Mouse (Mus musculus): ENCODE results near the gene Trpm8. TPM values are rescaled to one million over a fixed set of nuclear protein-coding genes. Genes with fewer than 3 reads are reported as not detected.

Gene Trpm8
- polyA plus RNA-seq, 1 experiment from 2014 or later, result not detected

DNA sequence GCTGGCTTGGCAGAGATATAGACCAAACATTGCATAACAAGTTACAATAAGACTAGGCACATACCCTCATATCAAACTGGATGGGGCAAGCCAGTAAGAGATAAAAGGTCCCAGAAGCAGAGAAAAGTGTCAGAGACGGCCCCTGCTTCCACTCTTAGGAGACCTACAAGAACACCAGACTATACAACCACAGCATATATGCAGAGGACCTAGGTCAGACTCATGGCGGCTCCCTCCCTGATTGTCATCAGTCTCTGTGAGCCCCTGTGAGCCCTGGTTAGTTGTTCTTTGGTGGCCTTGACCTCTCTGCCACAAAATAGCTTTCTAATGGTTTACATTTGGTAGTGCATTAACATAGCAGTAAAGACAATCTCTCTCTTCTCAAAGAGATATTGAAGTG lies 31.6 kb downstream of the Trpm8 start:
- no peaks in the 10 kb centered on the region for H3K36me3 ChIP-seq (ENCODE audit: control insufficient read depth, insufficient read depth, low read length)
- no peak overlapping the region for H3K27ac ChIP-seq (replicated peaks; ENCODE audit: low read depth, low read length)
- peak; percentile 11; the same call in 1 of the 2 replicates for ATAC-seq (ENCODE audit: insufficient number of reproducible peaks, low FRiP score, low TSS enrichment, low read depth)
- no peaks in the 10 kb centered on the region for H3K27me3 ChIP-seq (ENCODE audit: control insufficient read depth, insufficient read depth, low read length)
- H3K4me2 ChIP-seq (ENCODE audit: low read depth, severe bottlenecking), result no peak overlapping the region
- no peaks in the 10 kb centered on the region for H3K4me1 ChIP-seq (ENCODE audit: control insufficient read depth, insufficient read depth, low read length)
- H3K9ac ChIP-seq (ENCODE audit: low read length), result no peak overlapping the region
- H3K9me3 ChIP-seq (ENCODE audit: control insufficient read depth, low read length), result peaks cover 51% of the 10 kb centered on the region
- 50% methylated on average over 2 of the region's 2 CpGs for WGBS
- peak; percentile 22 for DNase-seq (ENCODE audit: low spot score)
- no peak overlapping the region for H3K4me3 ChIP-seq (ENCODE audit: low read depth, low read length)

DNA sequence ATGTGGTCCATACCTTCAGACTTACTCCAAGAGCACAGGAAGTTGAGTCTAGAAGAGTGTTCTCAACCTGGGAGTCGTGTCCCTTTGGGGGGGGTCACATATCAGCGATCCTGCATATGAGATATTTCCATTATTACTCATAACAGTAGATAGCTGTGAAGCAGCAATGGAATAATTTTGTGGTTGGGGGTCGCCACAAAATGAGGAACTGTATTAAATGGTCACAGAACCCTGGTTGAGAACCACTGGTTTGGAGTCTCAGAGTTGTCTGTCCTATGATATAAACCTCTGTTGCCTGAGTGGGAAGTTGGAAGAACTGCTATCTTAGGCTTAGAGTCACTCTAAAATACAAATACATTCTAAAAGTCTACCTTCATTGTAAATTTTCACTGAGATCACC lies 32.4 kb downstream of the Trpm8 start:
- ATAC-seq (ENCODE audit: insufficient number of reproducible peaks, low FRiP score, low TSS enrichment, low read depth) (peak; percentile 9; the same call in 1 of the 2 replicates), DNase-seq (ENCODE audit: low spot score) (no peak)
- Histone ChIP-seq H3K4me1 (ENCODE audit: control insufficient read depth, insufficient read depth, low read length) (no peaks in the 10 kb centered on the region), H3K4me3 (ENCODE audit: low read depth, low read length) (no peak overlapping the region), H3K36me3 (ENCODE audit: control insufficient read depth, insufficient read depth, low read length) (no peaks in the 10 kb centered on the region), H3K9me3 (ENCODE audit: control insufficient read depth, low read length) (peaks cover 42% of the 10 kb centered on the region), H3K4me2 (ENCODE audit: low read depth, severe bottlenecking) (no peak overlapping the region), H3K27ac (replicated peaks; ENCODE audit: low read depth, low read length) (no peak overlapping the region), H3K27me3 (ENCODE audit: control insufficient read depth, insufficient read depth, low read length) (no peaks in the 10 kb centered on the region), H3K9ac (ENCODE audit: low read length) (no peak overlapping the region)
- 53% methylated on average over 3 of the region's 3 CpGs for WGBS

DNA sequence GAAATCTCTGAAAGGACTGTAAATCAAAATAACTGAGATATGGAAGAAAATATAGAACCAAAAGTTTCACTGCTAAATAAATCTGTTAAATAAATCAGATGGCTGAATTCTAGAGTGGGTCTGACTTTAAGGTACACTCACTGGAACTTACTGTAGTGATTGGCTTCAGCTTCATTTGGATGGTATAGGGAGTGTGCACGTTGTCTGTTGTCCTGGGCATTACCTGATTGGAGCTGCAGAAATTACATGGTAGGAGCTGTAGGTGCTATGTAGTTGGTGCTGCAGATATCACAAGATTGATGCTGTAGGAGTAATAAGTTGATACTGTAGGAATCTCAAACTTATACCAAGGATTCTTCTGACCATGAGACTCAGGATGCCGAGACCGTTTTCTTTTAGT lies 32.9 kb downstream of the Trpm8 start:
- H3K4me2 ChIP-seq (ENCODE audit: low read depth, severe bottlenecking), result no peak overlapping the region
- DNase-seq (ENCODE audit: low spot score) (no peak), ATAC-seq (ENCODE audit: insufficient number of reproducible peaks, low FRiP score, low TSS enrichment, low read depth) (no peak)
- 68% methylated on average over 3 of the region's 3 CpGs for WGBS
- no peak overlapping the region for H3K4me3 ChIP-seq (ENCODE audit: low read depth, low read length)
- H3K4me1 ChIP-seq (ENCODE audit: control insufficient read depth, insufficient read depth, low read length), result no peaks in the 10 kb centered on the region
- H3K27ac ChIP-seq (replicated peaks; ENCODE audit: low read depth, low read length), result no peak overlapping the region
- no peaks in the 10 kb centered on the region for H3K27me3 ChIP-seq (ENCODE audit: control insufficient read depth, insufficient read depth, low read length)
- no peak overlapping the region for H3K9ac ChIP-seq (ENCODE audit: low read length)
- H3K36me3 ChIP-seq (ENCODE audit: control insufficient read depth, insufficient read depth, low read length), result no peaks in the 10 kb centered on the region
- peaks cover 39% of the 10 kb centered on the region for H3K9me3 ChIP-seq (ENCODE audit: control insufficient read depth, low read length)

DNA sequence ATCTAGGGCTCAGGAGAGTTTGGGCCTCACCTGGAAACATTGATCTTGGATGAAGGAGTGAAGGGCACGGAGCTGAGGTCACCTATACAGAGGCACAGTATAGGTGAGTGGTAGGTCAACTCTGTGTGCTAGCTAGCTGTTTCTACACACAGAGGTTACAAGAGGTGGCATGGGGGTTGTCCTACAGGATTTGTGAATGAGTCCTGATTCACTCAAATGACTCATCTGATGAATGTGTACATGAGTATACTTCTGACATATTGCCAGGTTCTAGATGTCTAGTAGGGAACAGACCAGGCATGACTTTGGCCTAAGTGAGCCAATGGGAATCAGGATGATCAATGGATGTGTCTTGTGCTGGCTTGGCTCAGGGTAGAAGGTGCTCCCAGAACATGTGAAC lies 39.8 kb downstream of the Trpm8 start:
- Histone ChIP-seq H3K27me3 (ENCODE audit: control insufficient read depth, insufficient read depth, low read length) (no peaks in the 10 kb centered on the region), H3K9me3 (ENCODE audit: control insufficient read depth, low read length) (no peaks in the 10 kb centered on the region), H3K4me3 (ENCODE audit: low read depth, low read length) (no peak overlapping the region), H3K9ac (ENCODE audit: low read length) (no peak overlapping the region), H3K27ac (replicated peaks; ENCODE audit: low read depth, low read length) (no peak overlapping the region), H3K4me1 (ENCODE audit: control insufficient read depth, insufficient read depth, low read length) (no peaks in the 10 kb centered on the region), H3K4me2 (ENCODE audit: low read depth, severe bottlenecking) (no peak overlapping the region), H3K36me3 (ENCODE audit: control insufficient read depth, insufficient read depth, low read length) (no peaks in the 10 kb centered on the region)
- no peak for ATAC-seq (ENCODE audit: insufficient number of reproducible peaks, low FRiP score, low TSS enrichment, low read depth)
- 77% methylated on average over 1 of the region's 1 CpGs for WGBS
- DNase-seq (ENCODE audit: low spot score), result no peak

DNA sequence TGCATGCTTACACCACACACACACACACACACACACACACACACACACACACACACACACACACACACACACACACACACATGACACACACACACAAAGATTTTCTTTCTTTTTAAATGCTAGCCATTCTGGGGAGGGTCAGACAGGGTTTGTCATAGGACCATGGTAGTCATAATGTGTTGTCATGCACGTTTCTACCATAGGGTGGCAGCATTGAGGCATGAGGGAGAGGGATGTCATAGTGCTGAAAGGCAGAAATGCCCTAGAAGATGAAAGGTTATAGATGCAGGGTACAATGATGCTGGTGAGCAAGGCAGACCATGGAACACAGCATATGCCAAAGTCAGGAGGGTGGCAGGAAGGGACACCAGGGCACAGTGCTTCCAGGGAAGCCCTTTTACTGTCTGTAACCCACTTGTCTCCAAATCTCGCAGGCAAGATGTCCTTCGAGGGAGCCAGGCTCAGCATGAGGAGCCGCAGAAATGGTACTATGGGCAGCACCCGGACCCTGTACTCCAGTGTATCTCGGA lies 41.1 kb downstream of the Trpm8 start:
- Histone ChIP-seq H3K36me3 (ENCODE audit: control insufficient read depth, insufficient read depth, low read length) (no peaks in the 10 kb centered on the region), H3K9ac (ENCODE audit: low read length) (no peak overlapping the region), H3K27me3 (ENCODE audit: control insufficient read depth, insufficient read depth, low read length) (no peaks in the 10 kb centered on the region), H3K9me3 (ENCODE audit: control insufficient read depth, low read length) (no peaks in the 10 kb centered on the region), H3K4me3 (ENCODE audit: low read depth, low read length) (no peak overlapping the region), H3K4me1 (ENCODE audit: control insufficient read depth, insufficient read depth, low read length) (no peaks in the 10 kb centered on the region), H3K4me2 (ENCODE audit: low read depth, severe bottlenecking) (no peak overlapping the region), H3K27ac (replicated peaks; ENCODE audit: low read depth, low read length) (no peak overlapping the region)
- WGBS, result 72% methylated on average over 6 of the region's 6 CpGs
- ATAC-seq (ENCODE audit: insufficient number of reproducible peaks, low FRiP score, low TSS enrichment, low read depth), result no peak
- peak; percentile 78 for DNase-seq (ENCODE audit: low spot score)

DNA sequence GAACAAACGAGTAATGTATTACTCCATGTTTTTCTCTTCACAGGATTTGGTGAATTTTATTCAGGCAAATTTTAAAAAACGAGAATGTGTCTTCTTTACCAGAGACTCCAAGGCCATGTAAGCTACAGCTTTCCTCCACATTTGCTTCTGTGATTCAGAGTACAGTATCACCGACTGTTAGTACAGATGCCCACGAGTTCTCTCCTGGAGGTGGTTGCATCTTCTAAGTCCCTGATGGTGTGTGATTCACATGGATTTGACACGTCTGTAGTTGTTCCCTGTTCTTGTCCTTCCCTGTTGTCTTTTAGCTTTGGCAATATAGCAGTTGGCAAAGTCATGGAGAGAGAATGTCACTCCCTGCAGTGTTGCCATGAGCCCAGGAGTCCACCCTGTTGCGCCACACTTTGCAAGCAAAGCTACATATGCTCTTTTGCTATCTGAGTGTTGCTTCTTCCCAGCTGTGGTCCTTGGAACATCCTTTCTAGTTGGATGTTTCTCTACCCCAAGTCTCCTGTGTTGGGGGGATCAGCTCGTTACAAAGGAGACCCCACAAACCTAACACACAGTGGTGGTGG lies 43.4 kb downstream of the Trpm8 start:
- no peak overlapping the region for H3K4me2 ChIP-seq (ENCODE audit: low read depth, severe bottlenecking)
- no peaks in the 10 kb centered on the region for H3K36me3 ChIP-seq (ENCODE audit: control insufficient read depth, insufficient read depth, low read length)
- H3K27ac ChIP-seq (replicated peaks; ENCODE audit: low read depth, low read length), result no peak overlapping the region
- no peaks in the 10 kb centered on the region for H3K4me1 ChIP-seq (ENCODE audit: control insufficient read depth, insufficient read depth, low read length)
- H3K9me3 ChIP-seq (ENCODE audit: control insufficient read depth, low read length), result no peaks in the 10 kb centered on the region
- H3K27me3 ChIP-seq (ENCODE audit: control insufficient read depth, insufficient read depth, low read length), result no peaks in the 10 kb centered on the region
- DNase-seq (ENCODE audit: low spot score) (no peak), ATAC-seq (ENCODE audit: insufficient number of reproducible peaks, low FRiP score, low TSS enrichment, low read depth) (no peak)
- WGBS, result 81% methylated on average over 7 of the region's 7 CpGs
- H3K4me3 ChIP-seq (ENCODE audit: low read depth, low read length), result no peak overlapping the region
- no peak overlapping the region for H3K9ac ChIP-seq (ENCODE audit: low read length)

DNA sequence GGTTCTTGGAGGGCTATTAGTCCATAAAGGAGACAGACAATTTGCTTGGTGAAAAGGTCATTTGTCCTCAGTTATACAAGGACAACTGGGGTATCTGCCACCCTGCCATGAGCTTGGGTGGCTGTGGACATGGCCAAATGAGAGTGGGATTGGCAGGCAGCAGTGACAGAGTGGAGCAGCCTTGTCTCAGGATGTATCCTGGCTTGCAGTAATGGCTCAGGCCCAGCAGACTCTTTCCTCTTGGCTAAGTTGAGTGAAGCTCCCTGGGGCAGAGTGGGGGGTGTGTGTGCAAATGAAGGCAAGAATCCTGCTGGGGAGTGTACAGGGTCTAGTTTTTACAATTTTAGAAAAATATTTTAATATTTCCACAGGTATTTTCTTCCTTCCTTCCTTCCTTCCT lies 44.7 kb downstream of the Trpm8 start:
- Histone ChIP-seq H3K27me3 (ENCODE audit: control insufficient read depth, insufficient read depth, low read length) (no peaks in the 10 kb centered on the region), H3K36me3 (ENCODE audit: control insufficient read depth, insufficient read depth, low read length) (no peaks in the 10 kb centered on the region), H3K27ac (replicated peaks; ENCODE audit: low read depth, low read length) (no peak overlapping the region), H3K9me3 (ENCODE audit: control insufficient read depth, low read length) (no peaks in the 10 kb centered on the region), H3K9ac (ENCODE audit: low read length) (no peak overlapping the region), H3K4me3 (ENCODE audit: low read depth, low read length) (no peak overlapping the region), H3K4me2 (ENCODE audit: low read depth, severe bottlenecking) (no peak overlapping the region), H3K4me1 (ENCODE audit: control insufficient read depth, insufficient read depth, low read length) (no peaks in the 10 kb centered on the region)
- ATAC-seq (ENCODE audit: insufficient number of reproducible peaks, low FRiP score, low TSS enrichment, low read depth), result no peak
- no peak for DNase-seq (ENCODE audit: low spot score)

DNA sequence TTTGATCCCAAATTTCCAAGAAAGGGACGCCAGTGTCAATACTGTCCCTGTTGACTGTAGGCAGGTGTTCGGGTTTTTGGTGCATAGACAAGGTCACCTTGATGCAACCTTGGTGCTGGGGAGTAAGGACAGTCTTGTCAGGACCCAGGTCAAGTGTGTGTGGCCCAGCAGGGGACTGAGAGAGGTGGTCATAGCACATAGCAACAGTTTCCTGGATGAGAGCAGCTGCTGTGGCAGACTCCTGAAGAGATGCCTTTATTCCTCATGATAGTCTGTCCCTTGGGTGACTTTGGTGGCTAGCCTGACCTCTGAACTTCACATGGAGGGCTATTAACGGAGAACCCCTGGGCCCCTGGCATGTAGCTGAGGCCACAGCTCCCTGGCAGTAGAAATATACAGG lies 45.6 kb downstream of the Trpm8 start:
- DNase-seq (ENCODE audit: low spot score), result no peak
- no peaks in the 10 kb centered on the region for H3K27me3 ChIP-seq (ENCODE audit: control insufficient read depth, insufficient read depth, low read length)
- WGBS, result 79% methylated on average over 3 of the region's 3 CpGs
- no peak overlapping the region for H3K4me3 ChIP-seq (ENCODE audit: low read depth, low read length)
- no peaks in the 10 kb centered on the region for H3K36me3 ChIP-seq (ENCODE audit: control insufficient read depth, insufficient read depth, low read length)
- no peak for ATAC-seq (ENCODE audit: insufficient number of reproducible peaks, low FRiP score, low TSS enrichment, low read depth)
- H3K9ac ChIP-seq (ENCODE audit: low read length), result no peak overlapping the region
- no peak overlapping the region for H3K27ac ChIP-seq (replicated peaks; ENCODE audit: low read depth, low read length)
- no peaks in the 10 kb centered on the region for H3K9me3 ChIP-seq (ENCODE audit: control insufficient read depth, low read length)
- H3K4me1 ChIP-seq (ENCODE audit: control insufficient read depth, insufficient read depth, low read length), result no peaks in the 10 kb centered on the region
- no peak overlapping the region for H3K4me2 ChIP-seq (ENCODE audit: low read depth, severe bottlenecking)

DNA sequence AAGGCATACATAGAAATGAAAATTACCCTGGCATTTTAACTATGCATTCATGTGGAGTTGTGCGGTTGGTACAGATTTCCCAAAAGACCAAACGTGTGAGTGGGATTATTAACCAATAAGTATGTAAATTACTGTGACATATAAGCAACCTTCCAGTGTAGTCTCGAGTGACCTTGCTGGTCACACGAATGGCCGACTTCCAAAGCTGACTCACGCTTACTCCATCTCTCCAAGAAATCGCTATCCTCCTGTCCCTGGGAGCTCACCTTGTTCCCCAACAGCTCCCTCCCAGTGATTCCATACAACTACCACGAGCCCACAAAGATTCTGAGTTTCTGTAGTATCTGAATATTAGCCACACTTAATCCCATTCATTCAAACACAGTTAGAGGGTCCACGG lies 62.0 kb downstream of the Trpm8 start:
- H3K9ac ChIP-seq (ENCODE audit: low read length), result no peak overlapping the region
- ATAC-seq (ENCODE audit: insufficient number of reproducible peaks, low FRiP score, low TSS enrichment, low read depth) (no peak), DNase-seq (ENCODE audit: low spot score) (no peak)
- H3K4me3 ChIP-seq (ENCODE audit: low read depth, low read length), result no peak overlapping the region
- H3K4me2 ChIP-seq (ENCODE audit: low read depth, severe bottlenecking), result no peak overlapping the region
- H3K9me3 ChIP-seq (ENCODE audit: control insufficient read depth, low read length), result no peaks in the 10 kb centered on the region
- H3K27ac ChIP-seq (replicated peaks; ENCODE audit: low read depth, low read length), result no peak overlapping the region
- H3K36me3 ChIP-seq (ENCODE audit: control insufficient read depth, insufficient read depth, low read length), result no peaks in the 10 kb centered on the region
- no peaks in the 10 kb centered on the region for H3K4me1 ChIP-seq (ENCODE audit: control insufficient read depth, insufficient read depth, low read length)
- WGBS, result 86% methylated on average over 9 of the region's 9 CpGs
- H3K27me3 ChIP-seq (ENCODE audit: control insufficient read depth, insufficient read depth, low read length), result no peaks in the 10 kb centered on the region

All from limb, embryonic 11.5 days (tissue).